Mouse (Mus musculus) stomach, postnatal 0 days (tissue): ENCODE results near the gene Nectin1.

Source experiments
- CTCF ChIP-seq: IDR thresholded peaks from 2 replicates; pipeline ENCODE4 v1.5.1; 2016; ENCODE audit warnings: antibody characterized with exemption, low read depth, mild to moderate bottlenecking, moderate library complexity
- EP300 ChIP-seq: optimal IDR thresholded peaks from 2 replicates; pipeline ENCODE3; 2016; ENCODE audit warnings: antibody characterized with exemption

GRCm38 (mm10) chr9:43772460-43772859, 28.7 kb downstream of the Nectin1 start:
- TF ChIP-seq CTCF, result no peak
- TF ChIP-seq EP300, result no peak
